Mouse (Mus musculus): ENCODE data around the gene Olfr1123.
"Not testable (repeated sequence)": the region's sequence is repeated elsewhere in the genome, so short reads cannot be mapped to it uniquely, and the experiment has no call there.

The Olfr1123 gene

DNA sequence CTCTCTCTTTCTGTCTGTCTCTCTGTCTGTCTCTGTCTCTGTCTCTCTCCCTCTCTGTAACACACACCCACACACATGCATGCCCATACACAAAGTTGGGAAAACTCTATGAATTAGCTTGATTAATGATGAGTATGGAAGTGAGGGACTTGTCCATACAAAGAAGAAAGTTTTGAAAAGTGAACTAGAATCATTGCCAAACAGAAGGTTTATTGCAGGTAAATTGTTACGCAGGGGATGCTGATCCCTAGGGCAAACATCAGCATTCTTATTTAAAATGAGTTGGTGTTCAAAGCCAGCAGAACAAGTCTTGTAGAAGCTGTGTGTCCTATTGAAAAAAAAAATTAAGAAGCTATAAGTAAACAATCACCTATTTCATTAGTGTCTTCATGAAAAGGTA lies at the start of gene Olfr1123:
Gene Olfr1123, plus strand, starts transcription at position 301 of the 400 bp plus-strand sequence.
- no peak for DNase-seq (ENCODE audit: low spot score)

DNA sequence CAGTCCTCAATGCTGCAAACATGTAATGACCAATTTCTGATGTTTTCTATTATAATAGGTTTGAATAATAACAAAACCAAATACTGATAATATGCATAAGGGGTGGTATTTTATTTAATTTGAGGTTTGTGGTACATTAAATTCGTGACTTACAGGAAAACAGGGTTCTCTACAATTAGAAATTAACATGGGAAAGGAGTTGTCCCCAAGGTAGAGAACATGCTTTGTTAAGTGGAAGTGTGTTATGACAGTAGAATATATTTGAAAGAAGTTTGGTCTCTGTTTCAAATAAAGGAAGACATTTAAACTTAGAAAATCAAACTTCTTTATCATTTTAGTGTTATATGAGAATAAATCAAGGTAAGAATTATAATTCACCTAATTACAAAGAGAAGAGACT lies 46.8 kb upstream of the Olfr1123 start, which contains the start of gene Olfr1121:
Gene Olfr1121, plus strand, starts transcription at position 301 of the 400 bp plus-strand sequence.
- DNase-seq (ENCODE audit: low spot score): no peak

DNA sequence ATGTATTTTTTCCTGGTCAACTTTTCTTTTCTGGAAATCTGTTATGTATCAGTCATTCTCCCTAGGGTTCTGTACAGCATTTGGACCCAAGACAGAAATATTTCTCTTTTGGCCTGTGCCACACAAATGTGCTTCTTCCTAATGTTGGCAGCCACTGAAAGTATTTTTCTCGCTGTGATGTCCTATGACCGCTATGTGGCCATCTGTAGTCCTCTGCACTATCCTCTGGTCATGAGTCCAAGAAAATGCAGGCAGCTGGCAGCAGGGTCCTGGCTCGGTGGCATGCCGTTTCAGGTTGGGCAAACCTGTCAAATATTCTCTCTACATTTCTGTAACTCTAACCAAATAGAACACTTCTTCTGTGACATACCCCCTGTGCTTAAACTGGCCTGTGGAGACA lies 44.7 kb upstream of the Olfr1123 start:
- DNase-seq (ENCODE audit: low spot score): no peak

DNA sequence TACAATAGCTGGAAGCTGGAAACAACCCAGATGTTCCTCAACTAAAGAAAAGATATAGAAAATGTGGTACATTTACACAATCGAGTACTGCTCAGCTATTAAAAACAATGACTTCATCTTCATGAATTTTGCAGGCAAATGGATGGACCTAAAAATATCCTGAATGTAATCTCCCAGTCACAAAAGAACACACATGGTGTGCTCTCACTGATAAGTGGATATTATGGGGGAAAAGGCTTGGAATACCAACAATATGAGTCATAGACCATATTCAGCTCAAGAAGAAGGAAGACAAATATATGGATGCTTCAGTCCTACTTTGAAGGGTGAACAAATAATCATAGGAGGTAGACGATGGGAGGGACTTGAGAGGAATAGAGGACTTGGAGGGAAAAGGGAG lies 32.5 kb upstream of the Olfr1123 start:
- no peak for DNase-seq (ENCODE audit: low spot score)

DNA sequence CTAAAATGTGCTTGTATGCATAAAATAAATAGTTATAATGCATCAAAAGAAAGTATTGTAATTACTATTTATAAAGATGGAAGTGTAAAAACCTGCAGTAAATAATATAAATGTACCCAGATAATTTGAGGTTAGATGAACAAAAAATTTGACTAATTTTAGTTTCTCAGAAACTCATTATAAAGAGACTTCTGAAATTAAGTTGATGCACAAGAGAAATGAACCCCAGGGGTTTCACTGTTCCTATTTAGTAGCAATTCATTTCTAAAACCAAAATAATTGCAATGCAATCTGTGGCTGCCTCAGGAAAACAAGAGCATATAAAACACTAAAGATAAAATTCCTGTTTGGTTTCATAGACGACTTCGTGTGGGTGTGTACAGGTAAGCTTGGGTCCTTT lies 30.9 kb upstream of the Olfr1123 start, which contains the start of gene Olfr1122:
Gene Olfr1122, plus strand, starts transcription at position 301 of the 400 bp plus-strand sequence.
- no peak for DNase-seq (ENCODE audit: low spot score)

DNA sequence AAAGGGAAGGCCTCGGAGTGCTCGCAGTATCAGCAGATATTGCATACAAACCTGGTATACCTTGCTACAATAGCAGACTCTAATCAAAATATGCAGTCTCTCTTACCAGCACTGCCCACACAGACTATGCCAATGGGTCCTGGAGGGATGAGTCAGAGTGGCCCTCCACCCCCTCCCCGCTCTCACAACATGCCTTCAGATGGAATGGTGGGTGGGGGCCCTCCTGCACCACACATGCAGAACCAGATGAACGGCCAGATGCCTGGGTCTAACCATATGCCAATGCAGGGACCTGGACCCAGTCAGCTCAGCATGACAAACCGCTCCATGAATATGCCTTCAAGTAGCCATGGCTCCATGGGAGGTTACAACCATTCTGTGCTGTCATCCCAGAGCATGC lies 22.8 kb upstream of the Olfr1123 start:
- DNase-seq (ENCODE audit: low spot score): not testable (repeated sequence)

DNA sequence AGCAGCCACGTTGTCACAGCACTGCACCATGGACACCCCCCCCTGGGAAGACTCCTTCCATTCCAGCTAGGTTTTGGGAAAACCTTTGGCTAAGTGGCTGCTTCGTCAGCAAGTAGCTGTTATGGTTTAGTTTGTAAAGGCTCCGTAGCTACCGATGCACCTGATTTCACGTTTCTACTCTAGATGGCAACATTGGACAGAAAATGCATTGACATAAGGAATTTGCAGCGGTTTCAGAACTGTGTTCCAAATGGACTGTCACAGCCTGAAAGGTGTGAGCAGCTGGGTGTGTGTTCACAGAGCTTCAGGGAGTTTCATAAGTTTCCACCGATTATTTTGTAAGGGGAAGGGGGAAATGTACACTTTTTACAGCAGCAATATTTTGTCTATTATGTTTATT lies 21.7 kb upstream of the Olfr1123 start:
- DNase-seq (ENCODE audit: low spot score): not testable (repeated sequence)

DNA sequence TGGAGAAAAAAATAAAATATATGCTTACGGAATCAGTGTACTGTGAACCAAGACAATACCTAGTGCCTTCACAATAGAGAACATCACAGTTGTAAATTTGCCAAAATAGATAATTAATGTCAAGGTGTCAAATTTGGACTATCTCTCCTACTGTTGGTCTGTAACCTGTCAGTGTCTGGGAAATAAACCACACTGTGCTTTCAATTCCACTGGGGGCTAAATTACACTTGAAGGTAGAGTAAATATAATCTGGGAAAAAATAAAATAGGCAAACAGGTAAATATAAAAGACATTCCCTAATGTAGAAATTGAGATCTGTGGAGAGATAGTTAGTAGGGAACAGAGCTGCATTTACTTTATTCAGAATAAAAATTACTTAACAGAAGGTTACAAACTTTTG lies 13.5 kb downstream of the Olfr1123 start, which contains the start of gene Olfr1124:
Gene Olfr1124, plus strand, starts transcription at position 301 of the 400 bp plus-strand sequence.
- no peak for DNase-seq (ENCODE audit: low spot score)

DNA sequence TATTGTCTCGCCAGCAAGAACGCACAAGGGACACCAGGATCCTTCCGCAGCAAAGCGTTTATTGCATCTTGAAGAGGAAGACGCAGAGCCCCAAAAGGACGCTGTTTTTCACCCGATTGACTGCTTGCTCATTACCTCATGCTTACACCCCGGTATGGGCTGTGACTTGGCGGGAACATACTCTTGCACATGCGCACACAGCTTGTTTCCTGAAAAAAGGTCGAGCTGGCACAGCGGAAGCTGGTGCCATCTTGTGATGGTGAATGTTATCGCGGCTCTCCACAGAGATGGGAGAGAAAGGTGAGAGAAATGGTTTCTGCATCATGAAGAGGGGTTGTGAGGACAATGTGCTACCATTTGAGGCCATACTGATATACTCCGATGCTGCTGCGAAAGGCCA lies 21.3 kb downstream of the Olfr1123 start:
- DNase-seq (ENCODE audit: low spot score): no peak

DNA sequence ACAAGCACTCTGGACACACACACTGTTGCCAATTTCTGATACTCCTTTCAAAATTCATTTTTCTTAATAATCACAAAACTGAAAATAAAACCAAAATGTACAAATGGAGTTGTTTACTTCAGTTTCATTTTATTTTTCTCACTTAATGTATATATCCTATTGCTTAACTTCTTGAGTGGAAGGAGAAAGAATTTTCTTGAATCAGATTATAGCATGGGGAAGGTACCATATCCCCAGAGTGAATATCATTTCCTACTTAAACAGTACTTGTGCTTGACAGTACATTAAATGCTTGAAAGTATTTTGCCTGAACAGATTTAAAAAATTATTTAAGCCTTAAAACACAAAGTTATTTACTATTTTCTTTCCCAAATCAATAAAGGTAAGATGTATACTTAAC lies 37.2 kb downstream of the Olfr1123 start, which contains the start of gene Olfr1126:
Gene Olfr1126, plus strand, starts transcription at position 301 of the 400 bp plus-strand sequence.
- DNase-seq (ENCODE audit: low spot score): no peak

DNA sequence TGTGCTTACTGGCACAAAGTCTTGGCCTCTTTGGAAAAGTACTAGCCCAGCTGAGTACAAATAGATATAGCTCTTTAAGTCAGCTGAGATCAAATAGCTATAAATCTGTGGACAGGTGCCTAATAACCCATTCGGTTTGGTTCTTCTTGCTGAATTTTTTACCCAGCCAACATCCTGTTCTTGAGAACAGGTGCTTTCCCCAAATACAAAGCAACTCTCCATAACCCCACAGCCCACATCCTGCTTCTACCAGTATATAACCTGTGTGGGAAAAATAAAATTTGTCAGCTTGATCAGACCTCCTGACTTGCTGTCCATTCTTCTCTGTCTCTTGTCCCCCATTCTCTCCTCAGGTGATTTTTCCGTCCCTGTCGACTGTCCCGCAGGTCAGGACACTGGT lies 45.3 kb downstream of the Olfr1123 start:
- DNase-seq (ENCODE audit: low spot score): no peak
